Mouse (Mus musculus) hindbrain, embryonic 15.5 days (tissue): ENCODE results near the gene Sgms1. TPM values are rescaled to one million over a fixed set of nuclear protein-coding genes. Genes with fewer than 3 reads are reported as not detected.

Source experiments
- ATAC-seq: fragments of 200-750 bp; cut with Nextera tagmentation; 2 replicates; pipeline ENCODE4 v1.8.0; 2017; ENCODE audit warnings: low read depth, moderate number of reproducible peaks, moderate TSS enrichment; ENCODE audit not compliant: low FRiP score
- H3K27ac ChIP-seq: fragments of 300-500 bp; sonication (generic); replicated peaks from 2 replicates; pipeline ENCODE4 v1.5.1; 2015; ENCODE audit warnings: mild to moderate bottlenecking, inconsistent platforms
- H3K27me3 ChIP-seq: fragments of 300-500 bp; sonication (generic); 2 replicates; pipeline ENCODE4 v1.6.1; 2015; ENCODE audit warnings: control low read depth, inconsistent platforms
- H3K36me3 ChIP-seq: fragments of 300-500 bp; sonication (generic); 2 replicates; pipeline ENCODE4 v1.6.1; 2015; ENCODE audit warnings: control low read depth, inconsistent platforms
- H3K4me1 ChIP-seq: fragments of 300-500 bp; sonication (generic); replicated peaks from 2 replicates; pipeline ENCODE4 v1.6.1; 2015; ENCODE audit warnings: control low read depth, inconsistent platforms
- H3K4me2 ChIP-seq: fragments of 300-500 bp; sonication (generic); 2 replicates; pipeline ENCODE4 v1.6.1; 2015; ENCODE audit warnings: moderate library complexity, mild to moderate bottlenecking, inconsistent platforms
- H3K4me3 ChIP-seq: fragments of 300-500 bp; sonication (generic); 2 replicates; pipeline ENCODE4 v1.5.1; 2015; ENCODE audit warnings: mild to moderate bottlenecking, inconsistent platforms
- H3K9ac ChIP-seq: fragments of 300-500 bp; sonication (generic); 2 replicates; pipeline ENCODE4 v1.6.1; 2015; ENCODE audit warnings: inconsistent platforms
- H3K9me3 ChIP-seq: fragments of 300-500 bp; sonication (generic); 2 replicates; pipeline ENCODE4 v1.6.1; 2016; ENCODE audit warnings: control low read depth, inconsistent platforms
- WGBS: fragments of 180-500 bp; shearing (Covaris S2); methylation state at CpG from one replicate; pipeline ENCODE4 v1.1.7; 2015; 5-methylcytosine and 5-hydroxymethylcytosine counted together
- polyA plus RNA-seq: library from polyadenylated mRNA; unstranded; fragments of >200 nt; fragmentation: Nextera tagmentation; extraction: Ambion mirVana; gene quantifications from 2 replicates; pipeline ENCODE4 v1.2.1, GENCODE M21; 2015

The Sgms1 gene
- polyA plus RNA-seq, 1 experiment from 2014 or later = 21.7 TPM

DNA sequence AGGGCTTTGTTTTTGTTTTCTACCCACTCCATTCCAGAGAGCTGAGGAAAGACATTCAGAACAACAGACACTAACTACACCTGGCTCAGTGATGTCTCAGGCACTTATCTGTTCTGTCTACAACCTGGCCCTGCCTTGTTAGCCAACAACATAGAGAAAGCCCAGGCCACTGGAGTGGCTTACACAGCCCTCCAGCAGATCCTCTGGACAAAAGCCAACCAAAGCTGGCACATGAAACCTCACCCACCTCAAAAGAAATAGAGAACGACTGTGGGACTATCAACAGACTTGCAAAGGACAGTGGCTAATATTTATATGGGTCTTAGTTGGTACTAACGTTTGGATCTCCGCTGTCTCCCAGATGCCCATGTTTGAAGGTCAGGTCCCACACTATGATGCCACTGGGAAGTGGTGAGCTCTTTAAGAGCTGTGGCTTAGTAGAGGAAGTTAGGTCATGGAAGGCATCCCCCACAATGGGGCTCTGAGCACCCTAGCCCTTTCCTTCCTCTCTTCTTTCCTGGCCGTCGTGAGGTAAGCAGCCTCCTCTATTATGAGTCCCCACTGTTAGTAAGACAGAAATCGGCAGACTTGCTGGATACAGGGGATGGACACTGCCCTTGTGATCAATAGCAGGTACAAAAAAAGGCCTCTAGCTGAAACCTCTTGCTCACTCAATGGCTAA lies 10.1 kb downstream of the Sgms1 start:
- no peak for ATAC-seq
- 75% methylated on average over 6 of the region's 6 CpGs for WGBS
- H3K4me3 ChIP-seq = no peak overlapping the region

DNA sequence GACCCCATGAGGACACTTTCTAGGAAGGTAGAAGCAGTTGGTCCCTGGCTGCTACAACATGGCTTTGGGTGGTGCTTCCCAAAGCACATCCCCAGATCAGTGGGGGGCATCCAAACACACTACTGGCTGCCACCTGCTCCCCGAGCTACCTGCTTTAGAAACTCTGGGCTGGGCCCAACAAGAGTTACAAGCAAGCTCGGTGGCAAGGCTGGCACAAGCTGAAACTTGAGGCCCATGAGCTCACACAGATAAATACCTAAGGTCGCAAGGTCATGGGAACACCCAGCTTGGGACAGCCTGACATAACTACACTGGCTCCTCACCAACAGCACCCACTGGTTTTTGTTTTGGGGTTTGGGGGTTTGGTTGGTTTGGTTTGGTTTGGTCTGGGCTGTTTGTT lies 10.9 kb downstream of the Sgms1 start:
- Histone ChIP-seq H3K27me3 (no peaks in the 10 kb centered on the region), H3K4me3 (no peak overlapping the region), H3K4me1 (peaks cover 14% of the 10 kb centered on the region), H3K36me3 (no peaks in the 10 kb centered on the region), H3K9ac (no peak overlapping the region), H3K9me3 (no peaks in the 10 kb centered on the region), H3K27ac (no peak overlapping the region), H3K4me2 (no peak overlapping the region)
- WGBS = 78% methylated on average over 3 of the region's 3 CpGs
- ATAC-seq = no peak

More for the DNA sequence above, 10.1 kb downstream of the Sgms1 start:
- Histone ChIP-seq H3K4me2 (no peak overlapping the region), H3K36me3 (no peaks in the 10 kb centered on the region), H3K27me3 (no peaks in the 10 kb centered on the region), H3K9ac (no peak overlapping the region), H3K4me1 (peaks cover 14% of the 10 kb centered on the region), H3K9me3 (no peaks in the 10 kb centered on the region), H3K27ac (no peak overlapping the region)

DNA sequence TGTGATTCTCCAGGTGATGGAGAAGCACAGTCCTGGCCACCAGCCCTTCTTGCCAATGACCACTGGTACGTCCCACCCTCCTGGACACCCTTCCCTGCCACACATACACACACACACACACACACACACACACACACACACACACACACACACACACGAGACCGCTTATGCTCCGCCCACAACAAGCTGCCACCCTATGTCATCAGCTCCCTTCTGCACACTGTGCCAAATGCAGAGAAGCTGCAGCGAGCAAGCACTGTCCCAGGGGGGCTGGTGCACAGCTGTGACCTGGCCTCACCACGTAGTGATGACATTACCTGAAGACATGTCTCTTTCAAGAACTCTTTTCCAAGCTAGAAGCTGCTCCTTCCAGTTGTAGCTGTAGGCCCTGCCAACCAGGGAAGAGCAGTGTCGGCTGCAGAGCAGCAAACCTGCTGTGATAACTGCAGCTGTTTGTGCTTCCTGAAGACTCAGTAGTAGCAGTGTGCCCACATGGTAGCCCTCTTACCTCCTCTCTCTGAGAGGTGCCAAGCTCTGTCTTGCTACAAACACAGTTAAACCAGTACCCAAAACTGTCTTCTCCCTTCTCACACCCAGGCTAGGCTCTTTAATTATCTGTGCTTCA lies 11.7 kb downstream of the Sgms1 start:
- peak; percentile 55 for ATAC-seq
- 45% methylated on average over 7 of the region's 7 CpGs for WGBS
- H3K27ac ChIP-seq = no peak overlapping the region

DNA sequence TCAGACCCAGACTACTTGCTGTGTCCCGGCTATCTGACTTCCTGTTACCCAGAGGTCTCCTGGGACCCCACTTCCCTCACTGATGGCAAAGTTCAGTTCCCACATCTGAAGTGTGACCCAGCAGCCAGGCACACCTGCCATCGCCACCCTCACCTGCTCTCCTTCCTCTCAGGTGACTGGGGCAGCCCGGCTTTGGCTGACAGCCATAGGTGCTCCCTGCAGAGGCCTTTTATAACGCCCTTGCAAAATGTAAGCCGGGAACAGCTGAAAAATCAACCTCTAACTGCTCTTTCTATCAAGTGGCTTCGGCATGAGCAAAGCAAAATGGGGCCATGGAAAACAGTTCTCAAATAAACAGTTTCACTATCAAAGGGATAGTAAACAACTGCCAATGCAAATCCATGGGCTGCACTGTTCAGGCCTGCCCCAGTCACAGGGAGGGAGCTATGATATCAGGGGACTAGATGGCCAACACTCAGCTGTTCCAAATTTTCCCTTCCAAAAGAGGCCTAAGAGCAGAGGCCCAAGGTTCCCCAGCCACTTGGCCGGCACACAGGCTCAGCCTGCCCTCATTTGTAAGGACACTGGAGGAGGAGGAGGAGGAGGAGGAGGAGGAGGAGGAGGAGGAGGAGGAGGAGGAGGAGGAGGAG lies 12.5 kb downstream of the Sgms1 start:
- no peak overlapping the region for H3K4me3 ChIP-seq
- no peaks in the 10 kb centered on the region for H3K27me3 ChIP-seq
- H3K36me3 ChIP-seq = no peaks in the 10 kb centered on the region
- H3K27ac ChIP-seq = no peak overlapping the region
- no peak overlapping the region for H3K9ac ChIP-seq
- 72% methylated on average over 7 of the region's 7 CpGs for WGBS
- no peaks in the 10 kb centered on the region for H3K9me3 ChIP-seq
- ATAC-seq = no peak
- peaks cover 14% of the 10 kb centered on the region for H3K4me1 ChIP-seq
- no peak overlapping the region for H3K4me2 ChIP-seq

More for the DNA sequence above, 11.7 kb downstream of the Sgms1 start:
- no peak overlapping the region for H3K9ac ChIP-seq
- no peak overlapping the region for H3K4me3 ChIP-seq
- peaks cover 14% of the 10 kb centered on the region for H3K4me1 ChIP-seq
- no peak overlapping the region for H3K4me2 ChIP-seq
- no peaks in the 10 kb centered on the region for H3K27me3 ChIP-seq
- H3K36me3 ChIP-seq = no peaks in the 10 kb centered on the region
- no peaks in the 10 kb centered on the region for H3K9me3 ChIP-seq

DNA sequence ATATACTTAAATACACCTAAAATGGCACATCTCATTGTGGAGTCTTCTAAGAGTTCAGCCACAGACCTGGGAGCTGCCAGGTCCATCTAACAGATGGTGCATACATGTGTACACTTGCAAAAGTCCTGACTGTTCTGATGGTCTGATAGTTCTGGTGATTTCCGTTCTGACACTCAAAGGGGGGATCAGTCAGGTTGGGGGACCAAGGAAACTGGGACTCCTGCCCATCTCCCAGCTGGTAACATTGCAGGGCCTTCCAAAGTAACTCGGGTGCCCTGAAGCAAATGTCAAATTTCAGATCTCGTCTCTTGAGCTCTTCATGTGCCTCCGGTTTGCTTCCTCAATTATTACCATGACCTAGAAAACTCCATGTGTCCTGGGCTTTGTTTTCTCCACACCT lies 13.5 kb downstream of the Sgms1 start:
- Histone ChIP-seq H3K9me3 (no peaks in the 10 kb centered on the region), H3K9ac (no peak overlapping the region), H3K4me3 (no peak overlapping the region), H3K27ac (no peak overlapping the region), H3K4me2 (no peak overlapping the region), H3K4me1 (peaks cover 14% of the 10 kb centered on the region), H3K27me3 (no peaks in the 10 kb centered on the region), H3K36me3 (no peaks in the 10 kb centered on the region)
- ATAC-seq = no peak
- WGBS = 84% methylated on average over 4 of the region's 4 CpGs

DNA sequence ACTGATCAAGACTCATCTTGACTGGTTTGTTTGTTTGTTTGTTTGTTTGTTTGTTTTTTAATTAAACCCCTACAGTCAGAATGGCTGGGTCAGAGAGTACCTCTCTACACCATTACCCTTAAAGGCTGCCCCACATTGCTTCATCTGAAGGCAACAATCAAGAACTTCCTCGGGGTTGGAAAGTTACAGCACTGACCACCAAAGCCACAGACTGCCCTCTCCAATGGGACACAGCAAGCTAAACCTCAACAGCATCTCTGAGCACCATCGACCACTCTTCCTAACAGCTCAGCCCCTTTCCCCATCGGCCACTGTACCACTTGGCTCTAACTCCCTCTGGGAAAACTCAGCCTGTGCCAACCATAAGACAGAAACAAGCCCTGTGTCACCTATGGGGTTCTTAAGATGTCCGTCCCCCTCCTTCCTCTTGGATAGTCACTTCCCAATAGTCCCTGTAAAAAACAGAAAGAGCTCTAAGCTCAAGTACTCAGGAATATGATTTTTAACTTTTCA lies 14.0 kb downstream of the Sgms1 start:
- ATAC-seq = no peak
- peaks cover 14% of the 10 kb centered on the region for H3K4me1 ChIP-seq

DNA sequence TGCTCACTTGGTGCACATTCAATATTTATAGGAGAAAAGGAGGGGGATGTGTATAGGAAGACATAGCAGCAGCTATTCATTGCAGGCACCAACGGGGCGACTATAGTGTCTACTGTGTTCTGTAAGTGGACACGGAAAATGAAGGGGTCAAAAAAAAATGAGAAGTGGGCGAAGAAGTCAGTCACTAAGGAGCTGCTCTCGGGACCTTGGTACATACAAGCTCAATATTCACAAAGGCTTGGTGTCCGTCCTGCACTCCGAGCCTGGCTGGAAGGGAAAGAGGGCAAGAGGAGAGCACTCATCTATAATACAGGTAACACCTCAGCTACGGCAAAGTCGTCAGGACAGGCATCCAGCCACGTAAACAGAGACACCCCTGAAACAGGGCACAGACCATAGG lies 14.8 kb downstream of the Sgms1 start:
- WGBS = 94% methylated on average over 10 of the region's 10 CpGs
- no peak for ATAC-seq
- H3K4me2 ChIP-seq = no peak overlapping the region

More for the DNA sequence above, 14.0 kb downstream of the Sgms1 start:
- no peaks in the 10 kb centered on the region for H3K9me3 ChIP-seq
- H3K27me3 ChIP-seq = no peaks in the 10 kb centered on the region
- H3K27ac ChIP-seq = no peak overlapping the region
- H3K4me2 ChIP-seq = no peak overlapping the region
- no peak overlapping the region for H3K9ac ChIP-seq
- H3K4me3 ChIP-seq = no peak overlapping the region
- 91% methylated on average over 4 of the region's 4 CpGs for WGBS
- H3K36me3 ChIP-seq = no peaks in the 10 kb centered on the region

DNA sequence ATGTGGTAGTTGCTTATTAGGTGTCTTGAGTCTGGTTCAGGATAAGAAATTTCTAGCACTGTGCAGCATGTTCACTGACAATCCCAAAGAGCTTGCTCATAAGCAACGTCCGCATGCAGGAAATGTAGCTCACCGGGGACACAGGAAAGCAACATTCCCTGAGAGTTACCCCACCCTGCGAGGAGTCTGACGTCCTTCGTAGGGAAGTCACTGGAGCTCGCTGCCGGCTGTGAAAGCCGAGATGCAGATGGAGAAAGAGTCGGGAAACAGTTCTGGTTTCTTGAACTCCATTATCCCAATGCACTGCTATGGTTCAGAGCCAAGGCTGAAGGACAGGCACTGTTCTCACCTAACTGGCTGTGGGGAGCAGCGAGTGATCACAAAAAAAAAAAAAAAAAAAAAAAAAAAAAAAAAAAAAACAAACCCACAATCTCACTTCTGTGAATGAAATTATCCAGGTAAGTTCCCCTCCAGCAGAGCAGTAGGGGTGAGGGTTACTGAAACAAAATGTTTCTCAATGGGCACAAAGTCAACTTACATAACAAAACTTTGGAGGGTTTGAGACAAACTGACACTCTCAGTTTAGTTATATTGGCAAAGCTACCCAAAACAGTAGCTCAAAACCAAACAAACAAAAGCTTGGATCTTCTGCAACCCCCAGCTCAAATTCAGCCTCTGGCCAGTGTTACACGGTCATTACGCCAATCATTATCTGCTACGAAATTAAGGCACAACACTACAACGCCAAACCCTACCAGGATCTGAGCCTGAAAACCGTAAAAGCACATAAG lies 15.5 kb downstream of the Sgms1 start:
- no peak overlapping the region for H3K4me3 ChIP-seq
- no peaks in the 10 kb centered on the region for H3K36me3 ChIP-seq
- no peak for ATAC-seq
- H3K9me3 ChIP-seq = no peaks in the 10 kb centered on the region
- no peak overlapping the region for H3K27ac ChIP-seq
- H3K4me1 ChIP-seq = peaks cover 14% of the 10 kb centered on the region
- no peak overlapping the region for H3K4me2 ChIP-seq
- H3K27me3 ChIP-seq = no peaks in the 10 kb centered on the region
- WGBS = 78% methylated on average over 16 of the region's 16 CpGs
- H3K9ac ChIP-seq = no peak overlapping the region

More for the DNA sequence above, 14.8 kb downstream of the Sgms1 start:
- Histone ChIP-seq H3K4me3 (no peak overlapping the region), H3K27me3 (no peaks in the 10 kb centered on the region), H3K4me1 (peaks cover 14% of the 10 kb centered on the region), H3K9me3 (no peaks in the 10 kb centered on the region), H3K9ac (no peak overlapping the region), H3K36me3 (no peaks in the 10 kb centered on the region), H3K27ac (no peak overlapping the region)

DNA sequence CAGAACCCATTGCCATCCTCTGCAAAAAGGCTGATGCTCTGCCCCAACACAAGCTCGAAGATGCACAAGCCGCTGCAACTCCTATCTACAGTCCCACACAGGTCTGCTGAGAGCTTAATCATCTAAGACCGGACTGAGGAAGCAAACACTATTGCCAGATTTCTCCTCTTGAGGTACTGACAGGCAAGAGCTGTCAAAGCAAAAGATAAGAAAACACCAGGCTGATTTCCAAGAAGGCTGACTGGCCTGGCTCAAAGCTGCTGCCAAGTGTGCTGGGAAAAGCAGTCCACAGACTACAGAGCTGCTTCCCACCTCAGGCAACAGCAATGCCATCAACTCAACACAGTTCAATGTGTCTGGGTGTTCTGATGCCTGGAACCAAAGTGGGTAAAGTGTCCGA lies 17.1 kb downstream of the Sgms1 start:
- no peaks in the 10 kb centered on the region for H3K27me3 ChIP-seq
- H3K27ac ChIP-seq = no peak overlapping the region
- no peak overlapping the region for H3K4me3 ChIP-seq
- H3K4me2 ChIP-seq = no peak overlapping the region
- 0 out of 2 replicates have a peak, but pooled peaks cover 4% of the 10 kb centered on the region for H3K4me1 ChIP-seq
- H3K36me3 ChIP-seq = no peaks in the 10 kb centered on the region
- no peak overlapping the region for H3K9ac ChIP-seq
- no peak for ATAC-seq
- no peaks in the 10 kb centered on the region for H3K9me3 ChIP-seq
- WGBS = 92% methylated on average over 4 of the region's 4 CpGs

DNA sequence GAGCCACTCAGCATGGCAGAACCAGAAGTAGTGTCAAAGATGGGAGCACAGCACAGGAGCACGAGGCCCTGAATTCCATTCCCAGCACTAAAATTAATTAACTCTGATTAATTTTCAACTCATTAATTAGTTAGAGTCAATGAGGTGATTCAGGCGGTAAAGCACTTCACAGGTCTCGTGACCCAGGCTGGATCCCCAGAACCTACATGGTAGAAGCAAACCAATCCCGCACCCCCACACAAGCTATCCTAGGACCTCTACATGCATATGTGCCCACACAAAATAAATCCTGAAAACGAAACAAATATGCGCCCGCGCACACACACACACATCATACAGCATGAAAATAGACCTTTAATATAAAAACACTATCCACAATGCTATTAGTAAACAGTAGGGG lies 22.2 kb downstream of the Sgms1 start:
- Histone ChIP-seq H3K4me1 (no peaks in the 10 kb centered on the region), H3K9me3 (no peaks in the 10 kb centered on the region), H3K4me2 (no peak overlapping the region), H3K36me3 (no peaks in the 10 kb centered on the region), H3K27me3 (no peaks in the 10 kb centered on the region), H3K4me3 (no peak overlapping the region), H3K9ac (no peak overlapping the region), H3K27ac (no peak overlapping the region)
- 90% methylated on average over 8 of the region's 8 CpGs for WGBS
- ATAC-seq = no peak

DNA sequence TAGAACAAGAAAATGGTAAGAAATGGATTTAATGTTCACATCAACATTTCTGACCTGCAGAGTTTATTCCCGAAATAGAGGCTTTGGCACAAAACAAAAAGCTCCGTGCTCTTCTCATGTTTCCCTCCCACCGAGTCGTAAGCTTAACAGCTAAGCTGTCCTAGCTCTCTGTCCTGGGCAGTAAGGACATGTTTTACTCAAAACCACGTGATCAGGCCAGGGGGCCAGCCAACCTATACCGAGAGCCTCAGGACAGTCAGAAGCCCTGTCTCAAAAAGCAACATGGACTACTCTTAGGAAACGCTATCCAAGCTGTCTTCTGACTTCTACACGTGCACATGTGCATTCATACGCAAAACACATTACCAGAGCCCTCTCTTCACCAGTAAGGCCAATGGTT lies 23.1 kb downstream of the Sgms1 start:
- Histone ChIP-seq H3K9me3 (no peaks in the 10 kb centered on the region), H3K4me3 (no peak overlapping the region), H3K36me3 (no peaks in the 10 kb centered on the region), H3K4me2 (no peak overlapping the region), H3K4me1 (no peaks in the 10 kb centered on the region), H3K27ac (no peak overlapping the region), H3K9ac (no peak overlapping the region), H3K27me3 (no peaks in the 10 kb centered on the region)
- ATAC-seq = no peak
- 81% methylated on average over 9 of the region's 9 CpGs for WGBS

DNA sequence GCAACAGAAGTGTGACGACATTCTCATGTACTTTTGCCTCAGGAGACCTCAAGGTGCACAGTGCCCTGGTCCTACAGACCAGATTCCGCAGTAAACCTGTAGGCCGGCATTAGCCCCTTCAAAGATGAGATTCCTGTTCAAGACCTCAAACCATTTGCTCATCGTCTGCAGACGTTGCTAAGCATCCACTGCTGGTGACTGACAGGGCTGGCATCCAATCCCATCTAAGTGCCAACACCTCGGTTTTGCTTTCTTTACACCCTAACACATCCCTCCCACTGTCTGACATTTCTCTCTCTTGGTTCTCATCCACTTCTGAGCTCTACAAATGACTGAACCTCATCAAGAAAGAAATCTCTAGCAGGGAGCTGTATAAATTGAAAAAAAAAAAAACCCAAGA lies 24.4 kb downstream of the Sgms1 start:
- Histone ChIP-seq H3K4me3 (no peak overlapping the region), H3K4me1 (no peaks in the 10 kb centered on the region), H3K9me3 (no peaks in the 10 kb centered on the region), H3K4me2 (no peak overlapping the region), H3K9ac (no peak overlapping the region), H3K36me3 (no peaks in the 10 kb centered on the region), H3K27me3 (no peaks in the 10 kb centered on the region), H3K27ac (no peak overlapping the region)
- 90% methylated on average over 6 of the region's 6 CpGs for WGBS
- ATAC-seq = no peak
